Mouse (Mus musculus) limb, embryonic 10.5 days (tissue): Measurements from ENCODE around the gene Dglucy. TPM values are rescaled to one million over a fixed set of nuclear protein-coding genes. Genes with fewer than 3 reads are reported as not detected.

Source experiments
- DNase-seq: peaks from one replicate; pipeline ENCODE4 v3.0.0-alpha.2; 2017; ENCODE audit warnings: low spot score
- H3K27ac ChIP-seq: fragments of 300-500 bp; sonication (generic); 2 replicates; pipeline ENCODE4 v1.5.1; 2016; ENCODE audit warnings: mild to moderate bottlenecking
- H3K27me3 ChIP-seq: fragments of 300-500 bp; sonication (generic); 2 replicates; pipeline ENCODE4 v1.6.1; 2016; ENCODE audit warnings: low read depth, mild to moderate bottlenecking; ENCODE audit not compliant: poor library complexity, severe bottlenecking
- H3K36me3 ChIP-seq: fragments of 300-500 bp; sonication (generic); 2 replicates; pipeline ENCODE4 v1.6.1; 2016; ENCODE audit warnings: mild to moderate bottlenecking, moderate library complexity
- H3K4me1 ChIP-seq: fragments of 300-500 bp; sonication (generic); 2 replicates; pipeline ENCODE4 v1.6.1; 2016
- H3K4me3 ChIP-seq: fragments of 300-500 bp; sonication (generic); 2 replicates; pipeline ENCODE4 v1.5.1; 2016; ENCODE audit warnings: mild to moderate bottlenecking, moderate library complexity
- H3K9me3 ChIP-seq: fragments of 300-500 bp; sonication (generic); replicated peaks from 2 replicates; pipeline ENCODE4 v1.6.1; 2016; ENCODE audit warnings: mild to moderate bottlenecking
- WGBS: fragments of 180-500 bp; shearing (Covaris S2); methylation state at CpG from one replicate; pipeline ENCODE4 v1.1.7; 2016; 5-methylcytosine and 5-hydroxymethylcytosine counted together
- polyA plus RNA-seq: library from polyadenylated mRNA; unstranded; fragments of >200 nt; fragmentation: Nextera tagmentation; extraction: Ambion mirVana; gene quantifications from 2 replicates; pipeline ENCODE4 v1.2.1, GENCODE M21; 2016

Dglucy gene
- polyA plus RNA-seq, 1 experiment from 2014 or later = 0.41 TPM

GRCm38 (mm10) chr12:100883168-100883567 lies 104.3 kb downstream of the Dglucy start:
- Histone ChIP-seq H3K27ac (no peak overlapping the region), H3K36me3 (no peaks in the 10 kb centered on the region), H3K27me3 (no peaks in the 10 kb centered on the region), H3K4me1 (no peaks in the 10 kb centered on the region), H3K4me3 (no peak overlapping the region), H3K9me3 (no peaks in the 10 kb centered on the region)
- WGBS = 72% methylated on average over 7 of the region's 7 CpGs
- no peak for DNase-seq

DNA sequence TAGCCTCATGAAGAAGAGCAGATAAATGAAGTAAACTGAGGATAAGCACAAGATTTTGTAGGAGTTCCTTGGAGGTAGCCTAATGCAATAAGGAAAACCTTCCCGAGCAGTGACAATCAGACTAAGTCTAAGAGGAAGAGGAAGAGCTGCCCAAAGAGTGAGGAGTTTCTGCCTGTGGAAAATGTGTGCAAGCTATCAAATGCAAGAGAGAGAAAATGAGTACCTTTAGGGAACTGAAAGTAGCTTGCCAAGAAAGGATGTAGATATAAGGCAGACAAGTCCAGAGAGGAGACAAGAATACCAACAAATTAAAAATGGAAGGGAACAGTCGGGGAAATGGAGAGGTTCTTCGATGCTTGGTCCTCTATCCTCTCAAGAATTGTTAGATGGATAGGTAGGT lies 106.7 kb downstream of the Dglucy start:
- no peak overlapping the region for H3K4me3 ChIP-seq
- no peak overlapping the region for H3K27ac ChIP-seq
- no peaks in the 10 kb centered on the region for H3K27me3 ChIP-seq
- no peaks in the 10 kb centered on the region for H3K36me3 ChIP-seq
- H3K9me3 ChIP-seq = no peaks in the 10 kb centered on the region
- DNase-seq = no peak
- WGBS = 89% methylated on average over 3 of the region's 3 CpGs
- no peaks in the 10 kb centered on the region for H3K4me1 ChIP-seq

DNA sequence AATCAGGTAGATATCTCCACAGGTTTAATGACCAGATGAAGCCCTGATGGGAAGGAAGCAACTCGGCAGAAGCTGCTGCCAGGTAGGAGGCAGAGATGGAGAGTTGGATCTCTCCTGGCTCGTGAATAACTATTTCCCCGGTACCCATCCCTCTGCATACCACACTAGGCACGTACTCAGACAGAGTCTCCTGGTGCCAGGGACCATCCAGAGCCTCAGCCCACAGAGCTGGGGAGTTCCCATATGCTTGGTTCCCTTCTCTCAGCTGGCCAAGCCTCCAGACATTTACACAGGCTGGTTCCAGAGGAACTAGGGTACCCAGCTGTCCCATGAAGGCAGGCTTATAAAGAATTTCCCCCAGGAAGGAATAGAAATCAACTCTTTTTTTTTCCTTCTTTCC lies 108.0 kb downstream of the Dglucy start:
- Histone ChIP-seq H3K4me3 (no peak overlapping the region), H3K27ac (no peak overlapping the region), H3K9me3 (no peaks in the 10 kb centered on the region), H3K4me1 (no peaks in the 10 kb centered on the region), H3K27me3 (no peaks in the 10 kb centered on the region), H3K36me3 (no peaks in the 10 kb centered on the region)
- no peak for DNase-seq
- WGBS = 86% methylated on average over 4 of the region's 4 CpGs

- no peak overlapping the region for H3K27ac ChIP-seq
- DNase-seq = no peak
- no peaks in the 10 kb centered on the region for H3K4me1 ChIP-seq
- WGBS = 54% methylated on average over 12 of the region's 12 CpGs
- no peaks in the 10 kb centered on the region for H3K36me3 ChIP-seq
- no peaks in the 10 kb centered on the region for H3K9me3 ChIP-seq
- no peaks in the 10 kb centered on the region for H3K27me3 ChIP-seq
- no peak overlapping the region for H3K4me3 ChIP-seq
Measured at GRCm38 (mm10) chr12:100887801-100888258, 109.0 kb downstream of the Dglucy start.

DNA sequence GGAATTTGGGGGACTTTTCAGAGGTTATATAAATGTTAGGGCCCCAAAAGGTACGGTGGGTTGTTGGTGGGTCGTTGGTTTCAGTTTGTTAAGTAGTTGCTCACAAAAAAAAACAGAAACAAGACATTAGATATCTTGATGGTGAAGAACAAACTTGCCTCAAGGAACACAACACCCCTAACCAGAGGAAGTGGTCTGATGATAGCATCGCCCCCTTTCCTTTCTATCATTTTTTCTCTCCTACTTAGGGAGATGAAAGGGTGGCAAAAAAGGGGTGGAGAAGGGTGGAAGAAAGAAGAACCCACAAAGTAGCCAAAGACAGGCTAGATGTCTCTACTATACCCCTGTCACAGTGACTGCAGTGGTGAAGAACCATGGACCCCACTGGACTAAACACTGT lies 111.7 kb downstream of the Dglucy start:
- H3K27ac ChIP-seq = no peak overlapping the region
- peaks cover under 1% of the 10 kb centered on the region; the same call in 1 of the 2 replicates for H3K4me1 ChIP-seq
- no peaks in the 10 kb centered on the region for H3K36me3 ChIP-seq
- WGBS = 86% methylated on average over 3 of the region's 3 CpGs
- H3K9me3 ChIP-seq = no peaks in the 10 kb centered on the region
- DNase-seq = no peak
- no peak overlapping the region for H3K4me3 ChIP-seq
- H3K27me3 ChIP-seq = no peaks in the 10 kb centered on the region; the same call in 1 of the 2 replicates

DNA sequence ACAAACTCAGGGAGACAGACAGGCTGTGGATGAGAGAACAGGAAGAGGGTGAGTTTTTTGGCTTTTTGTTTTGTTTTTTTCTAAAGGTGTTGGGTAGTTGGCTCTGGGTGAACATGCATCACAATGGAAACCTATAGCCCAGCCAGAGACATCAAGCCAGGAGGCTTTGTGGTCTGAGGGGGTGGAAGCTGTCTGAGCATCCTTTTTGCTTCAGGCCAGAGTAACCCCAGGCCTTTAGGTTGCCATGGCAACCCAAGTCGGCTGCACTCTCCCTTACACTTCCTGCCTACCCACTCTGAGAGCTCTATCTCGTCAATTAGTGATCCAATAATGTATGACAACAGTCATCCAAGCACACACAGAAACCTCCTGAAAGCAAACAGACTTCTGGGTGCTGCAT lies 116.6 kb downstream of the Dglucy start:
- Histone ChIP-seq H3K4me1 (peaks cover 20% of the 10 kb centered on the region), H3K27me3 (peaks cover 49% of the 10 kb centered on the region), H3K36me3 (no peaks in the 10 kb centered on the region), H3K9me3 (no peaks in the 10 kb centered on the region), H3K27ac (no peak overlapping the region), H3K4me3 (no peak overlapping the region)
- 21% methylated on average over 2 of the region's 2 CpGs for WGBS
- no peak for DNase-seq

DNA sequence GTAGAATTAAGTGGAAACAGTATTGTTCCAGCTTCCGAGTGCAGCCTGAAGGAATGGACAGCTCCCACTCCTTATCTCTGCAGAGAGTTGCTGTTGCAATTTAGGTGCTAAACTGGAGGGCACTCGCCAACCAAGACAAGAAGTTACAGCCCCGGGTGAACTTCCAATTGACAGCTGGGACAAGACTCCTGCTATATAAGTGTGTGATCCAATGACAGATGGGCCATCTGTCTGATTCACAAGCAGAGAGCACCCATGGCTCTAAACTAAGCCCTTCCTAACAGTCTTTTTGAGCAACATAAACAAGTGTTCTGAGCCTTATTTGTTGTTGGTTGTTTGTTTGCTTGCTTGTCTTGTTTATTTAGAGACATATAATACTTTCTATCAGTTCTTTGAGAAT lies 117.8 kb downstream of the Dglucy start:
- H3K36me3 ChIP-seq = no peaks in the 10 kb centered on the region
- H3K27me3 ChIP-seq = peaks cover 61% of the 10 kb centered on the region
- DNase-seq = no peak
- no peaks in the 10 kb centered on the region for H3K9me3 ChIP-seq
- no peak overlapping the region for H3K4me3 ChIP-seq
- peaks cover 20% of the 10 kb centered on the region for H3K4me1 ChIP-seq
- H3K27ac ChIP-seq = no peak overlapping the region
- WGBS = 23% methylated on average over 3 of the region's 3 CpGs

GRCm38 (mm10) chr12:100897736-100898650 lies 119.1 kb downstream of the Dglucy start:
- Histone ChIP-seq H3K4me1 (peaks cover 20% of the 10 kb centered on the region), H3K27ac (no peak overlapping the region), H3K27me3 (peaks cover 71% of the 10 kb centered on the region), H3K4me3 (no peak overlapping the region), H3K36me3 (no peaks in the 10 kb centered on the region), H3K9me3 (no peaks in the 10 kb centered on the region)
- WGBS = 36% methylated on average over 12 of the region's 12 CpGs
- DNase-seq = no peak

DNA sequence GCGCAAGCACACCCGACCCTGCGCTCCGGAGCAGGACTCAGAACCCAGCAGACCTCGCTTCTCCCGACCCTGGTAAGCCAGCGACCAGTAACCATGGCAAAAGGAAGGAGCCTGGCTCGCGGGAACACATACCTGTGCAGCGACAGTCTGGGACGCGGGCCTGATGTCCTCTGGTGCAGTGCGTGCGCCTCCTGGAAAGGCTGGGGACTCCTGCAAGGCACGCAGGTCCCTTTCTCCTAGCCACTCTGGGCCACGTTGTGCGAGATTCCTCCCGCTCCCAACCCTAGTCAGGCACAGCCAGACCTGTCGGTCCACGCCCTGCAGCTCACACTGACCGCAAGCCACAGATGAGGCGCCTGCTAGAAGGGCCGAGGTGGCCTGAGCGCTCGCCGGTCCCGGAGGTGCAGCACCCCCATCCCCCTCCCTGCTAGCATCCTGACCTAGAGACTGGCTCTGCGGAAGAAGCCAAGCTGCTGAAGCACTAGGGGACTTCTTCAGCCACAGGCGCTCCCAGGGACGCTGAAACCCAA lies 120.3 kb downstream of the Dglucy start:
- H3K27me3 ChIP-seq = peaks cover 71% of the 10 kb centered on the region
- peak overlapping the region; percentile 50 for H3K4me3 ChIP-seq
- no peak overlapping the region for H3K27ac ChIP-seq
- H3K4me1 ChIP-seq = peaks cover 20% of the 10 kb centered on the region
- under 1% methylated on average over 30 of the region's 30 CpGs for WGBS
- no peaks in the 10 kb centered on the region for H3K36me3 ChIP-seq
- peak; percentile 61 for DNase-seq
- H3K9me3 ChIP-seq = no peaks in the 10 kb centered on the region

- no peak for DNase-seq
- H3K4me3 ChIP-seq = no peak overlapping the region
- no peak overlapping the region for H3K27ac ChIP-seq
- H3K4me1 ChIP-seq = peaks cover 17% of the 10 kb centered on the region
- peaks cover 68% of the 10 kb centered on the region for H3K27me3 ChIP-seq
- no peaks in the 10 kb centered on the region for H3K9me3 ChIP-seq
- WGBS = 81% methylated on average over 6 of the region's 6 CpGs
- no peaks in the 10 kb centered on the region for H3K36me3 ChIP-seq
Measured at GRCm38 (mm10) chr12:100900901-100901300, 122.0 kb downstream of the Dglucy start.

GRCm38 (mm10) chr12:100901386-100901785 lies 122.5 kb downstream of the Dglucy start:
- DNase-seq = no peak
- Histone ChIP-seq H3K27ac (no peak overlapping the region), H3K36me3 (no peaks in the 10 kb centered on the region), H3K4me1 (peaks cover 17% of the 10 kb centered on the region), H3K27me3 (peaks cover 67% of the 10 kb centered on the region), H3K4me3 (no peak overlapping the region), H3K9me3 (no peaks in the 10 kb centered on the region)
- WGBS = 82% methylated on average over 6 of the region's 6 CpGs

DNA sequence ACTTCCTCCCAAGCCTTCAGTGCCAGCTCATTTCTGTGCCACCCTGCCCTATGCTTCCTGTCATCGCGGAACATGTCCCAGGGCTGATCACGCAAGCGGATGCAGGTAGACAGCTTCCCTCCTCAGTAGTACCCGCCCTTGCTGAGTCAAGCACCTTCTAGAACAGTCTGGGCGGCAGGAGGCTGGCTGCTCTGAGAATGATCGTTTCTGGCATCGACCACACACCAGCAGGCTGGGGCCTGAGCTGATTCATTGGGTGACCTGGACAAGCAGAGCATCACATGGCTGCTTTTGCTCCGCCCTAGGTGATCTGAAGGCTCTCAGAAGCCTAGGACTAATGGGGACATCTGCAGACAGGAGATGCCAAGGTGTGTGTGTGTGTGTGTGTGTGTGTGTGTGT lies 124.9 kb downstream of the Dglucy start:
- Histone ChIP-seq H3K27me3 (peaks cover 67% of the 10 kb centered on the region), H3K36me3 (no peaks in the 10 kb centered on the region), H3K4me1 (peaks cover 20% of the 10 kb centered on the region), H3K27ac (no peak overlapping the region), H3K4me3 (no peak overlapping the region), H3K9me3 (no peaks in the 10 kb centered on the region)
- 88% methylated on average over 9 of the region's 9 CpGs for WGBS
- no peak for DNase-seq

GRCm38 (mm10) chr12:100906861-100907260 lies 128.0 kb downstream of the Dglucy start:
- H3K27ac ChIP-seq = no peak overlapping the region
- H3K27me3 ChIP-seq = peaks cover 42% of the 10 kb centered on the region
- no peaks in the 10 kb centered on the region for H3K9me3 ChIP-seq
- peaks cover 20% of the 10 kb centered on the region for H3K4me1 ChIP-seq
- H3K36me3 ChIP-seq = no peaks in the 10 kb centered on the region
- 76% methylated on average over 5 of the region's 5 CpGs for WGBS
- H3K4me3 ChIP-seq = no peak overlapping the region
- DNase-seq = no peak
